Mouse (Mus musculus): ENCODE results near the gene Abcg8. TPM values are rescaled to one million over a fixed set of nuclear protein-coding genes. Genes with fewer than 3 reads are reported as not detected.

The Abcg8 gene
- polyA plus RNA-seq, 1 experiment: not detected

DNA sequence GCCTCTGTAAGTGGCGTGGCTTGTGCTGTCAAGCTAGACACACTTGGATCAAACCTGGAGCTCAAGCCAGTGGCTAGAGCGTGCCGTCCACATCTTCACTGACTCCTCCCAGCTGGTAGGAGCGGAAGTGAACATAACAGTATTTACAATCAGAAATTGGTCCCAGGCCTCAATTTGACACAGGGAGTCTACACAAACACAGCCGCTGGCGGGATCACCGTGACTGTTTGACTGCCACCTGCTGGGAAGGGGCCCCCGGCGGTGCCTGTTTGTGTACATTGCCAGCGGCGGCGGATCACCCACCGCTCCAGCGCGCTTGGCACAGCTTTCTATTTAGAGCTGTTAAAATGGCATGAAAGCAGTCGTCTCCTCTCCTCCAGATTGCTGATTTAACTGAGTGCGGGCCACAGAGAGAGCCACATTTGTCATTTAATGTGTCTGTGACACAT, 33.3 kb downstream of the Abcg8 start:
- H3K4me3 ChIP-seq (ENCODE audit: insufficient read depth, poor library complexity, severe bottlenecking): no peak overlapping the region
- no peaks in the 10 kb centered on the region for H3K79me2 ChIP-seq (ENCODE audit: control insufficient read depth, insufficient read depth)
- no peaks in the 10 kb centered on the region for H3K79me3 ChIP-seq (ENCODE audit: low read depth)
- TF ChIP-seq CEBPB (IDR thresholded peaks at IDR 0.05; ENCODE audit: low read depth) (no peak), USF1 (IDR thresholded peaks at IDR 0.05; ENCODE audit: low read depth) (no peak), FOSL1 (IDR thresholded peaks at IDR 0.05; ENCODE audit: insufficient read depth, low read length, poor library complexity, severe bottlenecking) (no peak), MAX (IDR thresholded peaks at IDR 0.05) (no peak), MYOG (IDR thresholded peaks at IDR 0.05; ENCODE audit: control insufficient read depth, extremely low read depth, insufficient read length) (no peak), CTCF (IDR thresholded peaks at IDR 0.05; ENCODE audit: control insufficient read depth, insufficient read depth, insufficient read length) (no peak), MYOD1 (IDR thresholded peaks at IDR 0.05; ENCODE audit: control insufficient read depth, insufficient read length, low read depth) (no peak)
- H3ac ChIP-seq (ENCODE audit: control insufficient read depth, insufficient read length, low read depth): no peak overlapping the region
- peaks cover 76% of the 10 kb centered on the region for H3K36me3 ChIP-seq (ENCODE audit: control insufficient read depth, insufficient read depth)
- no peaks in the 10 kb centered on the region for H3K27me3 ChIP-seq (ENCODE audit: control insufficient read depth, insufficient read depth, insufficient read length)

DNA sequence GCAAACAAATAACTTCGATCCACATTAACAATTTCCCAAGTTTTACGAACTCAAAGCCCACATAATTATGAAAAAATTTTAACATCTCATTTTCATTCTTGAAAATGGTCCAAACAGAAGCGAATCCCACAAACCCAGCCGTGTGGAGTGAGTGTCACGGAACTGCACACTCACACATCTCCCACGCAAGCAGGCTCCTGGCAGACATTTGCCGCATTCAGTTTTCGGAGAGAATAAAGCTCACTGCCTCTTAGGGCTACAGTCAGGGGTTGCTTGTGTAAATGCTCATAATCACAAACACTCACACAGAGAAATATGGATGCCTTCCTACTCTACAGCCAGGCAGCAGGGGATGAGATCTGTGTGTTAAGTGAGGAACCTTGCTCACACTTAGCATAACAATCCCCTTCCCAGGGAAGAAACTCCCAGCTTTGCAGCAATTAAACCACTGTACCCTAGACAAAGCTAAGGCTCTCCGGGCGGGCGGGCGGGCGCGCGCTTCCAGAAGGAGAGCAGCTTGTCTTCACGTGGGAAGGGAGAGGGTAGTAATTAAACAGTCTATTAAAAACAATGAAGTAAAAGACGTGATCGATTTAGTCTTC, 37.6 kb downstream of the Abcg8 start:
- Histone ChIP-seq H3K36me3 (ENCODE audit: control insufficient read depth, insufficient read depth) (peaks cover 61% of the 10 kb centered on the region), H3K79me2 (ENCODE audit: control insufficient read depth, insufficient read depth) (no peaks in the 10 kb centered on the region), H3ac (ENCODE audit: control insufficient read depth, insufficient read length, low read depth) (no peak overlapping the region), H3K27me3 (ENCODE audit: control insufficient read depth, insufficient read depth, insufficient read length) (no peaks in the 10 kb centered on the region), H3K79me3 (ENCODE audit: low read depth) (no peaks in the 10 kb centered on the region), H3K4me3 (ENCODE audit: insufficient read depth, poor library complexity, severe bottlenecking) (no peak overlapping the region)
- TF ChIP-seq MAX (IDR thresholded peaks at IDR 0.05) (no peak), CTCF (IDR thresholded peaks at IDR 0.05; ENCODE audit: control insufficient read depth, insufficient read depth, insufficient read length) (no peak), USF1 (IDR thresholded peaks at IDR 0.05; ENCODE audit: low read depth) (no peak), CEBPB (IDR thresholded peaks at IDR 0.05; ENCODE audit: low read depth) (no peak), FOSL1 (IDR thresholded peaks at IDR 0.05; ENCODE audit: insufficient read depth, low read length, poor library complexity, severe bottlenecking) (no peak), MYOG (IDR thresholded peaks at IDR 0.05; ENCODE audit: control insufficient read depth, extremely low read depth, insufficient read length) (no peak)

DNA sequence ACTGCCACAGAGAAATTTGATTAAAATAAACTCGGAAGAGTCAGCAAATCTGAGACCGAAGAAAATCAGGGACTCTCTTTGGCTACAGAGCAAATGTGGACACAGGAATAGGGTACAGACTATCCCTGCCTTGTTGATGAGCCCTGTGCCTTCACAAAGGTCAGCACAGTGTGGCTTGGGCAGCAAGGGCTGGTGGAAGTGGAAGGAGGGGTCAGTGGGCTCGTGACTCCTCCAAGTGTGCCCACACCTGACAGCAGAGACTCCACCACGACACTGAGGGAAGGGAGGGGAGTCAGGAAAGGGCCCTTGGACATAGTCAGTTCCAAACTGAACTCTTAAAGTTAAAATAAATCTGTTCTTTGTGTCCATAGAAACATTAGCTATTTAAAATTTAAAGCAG, 38.8 kb downstream of the Abcg8 start:
- no peak for TF ChIP-seq MYOD1 (IDR thresholded peaks at IDR 0.05; ENCODE audit: control insufficient read depth, insufficient read length, low read depth)
- no peak for TF ChIP-seq MAX (IDR thresholded peaks at IDR 0.05)
- no peak for TF ChIP-seq CTCF (IDR thresholded peaks at IDR 0.05; ENCODE audit: control insufficient read depth, insufficient read depth, insufficient read length)
- no peak for TF ChIP-seq MYOG (IDR thresholded peaks at IDR 0.05; ENCODE audit: control insufficient read depth, extremely low read depth, insufficient read length)
- no peak for TF ChIP-seq FOSL1 (IDR thresholded peaks at IDR 0.05; ENCODE audit: insufficient read depth, low read length, poor library complexity, severe bottlenecking)
- TF ChIP-seq USF1 (IDR thresholded peaks at IDR 0.05; ENCODE audit: low read depth): no peak
- no peak for TF ChIP-seq CEBPB (IDR thresholded peaks at IDR 0.05; ENCODE audit: low read depth)
- H3K36me3 ChIP-seq (ENCODE audit: control insufficient read depth, insufficient read depth): peaks cover 67% of the 10 kb centered on the region
- H3K4me3 ChIP-seq (ENCODE audit: insufficient read depth, poor library complexity, severe bottlenecking): no peak overlapping the region

DNA sequence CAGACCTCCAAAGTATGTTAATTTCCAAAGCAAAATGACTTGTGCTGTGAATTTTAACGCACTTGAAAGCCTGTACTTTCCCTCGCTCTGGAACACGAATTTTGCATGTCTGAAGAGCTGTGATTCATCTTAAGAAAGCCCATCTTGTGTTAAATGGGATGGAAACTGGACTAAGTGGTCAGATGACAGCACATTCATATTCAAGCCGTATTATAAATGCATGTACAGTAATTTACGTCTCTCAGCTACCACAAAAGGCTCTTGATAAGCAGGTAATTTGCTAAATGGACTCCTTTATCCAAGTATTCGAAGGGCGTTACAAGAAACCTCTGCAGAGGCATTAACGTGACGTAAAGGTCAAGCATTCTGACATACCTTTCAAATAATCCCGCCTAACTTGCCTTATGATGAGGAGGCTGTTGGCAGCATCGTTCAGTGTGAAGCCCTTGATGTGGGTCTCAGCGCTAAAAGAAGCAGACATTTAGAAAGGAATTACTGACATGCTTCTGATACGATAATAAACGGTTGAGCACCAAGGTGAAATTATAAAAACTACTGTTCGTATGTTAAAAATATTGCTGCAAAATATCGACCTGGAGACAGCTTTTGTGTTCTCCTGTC, 40.3 kb downstream of the Abcg8 start:
- Histone ChIP-seq H3K4me3 (ENCODE audit: insufficient read depth, poor library complexity, severe bottlenecking) (no peak overlapping the region), H3K79me2 (ENCODE audit: control insufficient read depth, insufficient read depth) (no peaks in the 10 kb centered on the region), H3K27me3 (ENCODE audit: control insufficient read depth, insufficient read depth, insufficient read length) (no peaks in the 10 kb centered on the region)

More for the DNA sequence above, 38.8 kb downstream of the Abcg8 start:
- Histone ChIP-seq H3K79me2 (ENCODE audit: control insufficient read depth, insufficient read depth) (no peaks in the 10 kb centered on the region), H3K27me3 (ENCODE audit: control insufficient read depth, insufficient read depth, insufficient read length) (no peaks in the 10 kb centered on the region), H3K79me3 (ENCODE audit: low read depth) (no peaks in the 10 kb centered on the region), H3ac (ENCODE audit: control insufficient read depth, insufficient read length, low read depth) (no peak overlapping the region)

DNA sequence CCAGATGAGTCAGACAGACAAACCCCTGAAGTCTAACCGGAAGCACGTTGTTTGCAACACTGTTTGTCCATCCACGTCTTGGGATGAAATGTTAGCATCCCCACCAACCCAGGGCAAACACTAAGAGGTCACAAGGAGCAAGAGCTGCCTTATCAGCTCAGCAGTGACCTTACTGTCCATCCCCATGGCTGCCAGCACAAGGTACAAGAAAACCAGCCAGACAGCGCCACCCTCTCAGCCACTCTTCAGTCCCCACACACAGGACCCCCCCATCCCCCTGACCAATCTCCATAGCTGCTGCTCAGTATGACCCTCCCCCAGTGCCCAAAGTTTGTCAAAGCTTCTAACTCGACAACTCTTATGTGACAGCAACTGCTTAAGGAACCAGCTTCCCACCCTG, 41.3 kb downstream of the Abcg8 start:
- TF ChIP-seq USF1 (IDR thresholded peaks at IDR 0.05; ENCODE audit: low read depth) (no peak), FOSL1 (IDR thresholded peaks at IDR 0.05; ENCODE audit: insufficient read depth, low read length, poor library complexity, severe bottlenecking) (no peak), CEBPB (IDR thresholded peaks at IDR 0.05; ENCODE audit: low read depth) (no peak)
- no peaks in the 10 kb centered on the region for H3K79me3 ChIP-seq (ENCODE audit: low read depth)
- no peaks in the 10 kb centered on the region for H3K27me3 ChIP-seq (ENCODE audit: control insufficient read depth, insufficient read depth, insufficient read length)
- peaks cover 61% of the 10 kb centered on the region for H3K36me3 ChIP-seq (ENCODE audit: control insufficient read depth, insufficient read depth)
- H3K79me2 ChIP-seq (ENCODE audit: control insufficient read depth, insufficient read depth): no peaks in the 10 kb centered on the region
- H3ac ChIP-seq (ENCODE audit: control insufficient read depth, insufficient read length, low read depth): no peak overlapping the region
- no peak overlapping the region for H3K4me3 ChIP-seq (ENCODE audit: insufficient read depth, poor library complexity, severe bottlenecking)

More for the DNA sequence above, 40.3 kb downstream of the Abcg8 start:
- peaks cover 60% of the 10 kb centered on the region for H3K36me3 ChIP-seq (ENCODE audit: control insufficient read depth, insufficient read depth)
- TF ChIP-seq FOSL1 (IDR thresholded peaks at IDR 0.05; ENCODE audit: insufficient read depth, low read length, poor library complexity, severe bottlenecking): no peak
- no peak for TF ChIP-seq CEBPB (IDR thresholded peaks at IDR 0.05; ENCODE audit: low read depth)
- no peak for TF ChIP-seq USF1 (IDR thresholded peaks at IDR 0.05; ENCODE audit: low read depth)
- TF ChIP-seq MYOD1 (IDR thresholded peaks at IDR 0.05; ENCODE audit: control insufficient read depth, insufficient read length, low read depth): no peak
- no peak for TF ChIP-seq MYOG (IDR thresholded peaks at IDR 0.05; ENCODE audit: control insufficient read depth, extremely low read depth, insufficient read length)
- TF ChIP-seq MAX (IDR thresholded peaks at IDR 0.05): no peak
- no peak for TF ChIP-seq CTCF (IDR thresholded peaks at IDR 0.05; ENCODE audit: control insufficient read depth, insufficient read depth, insufficient read length)
- no peak overlapping the region for H3ac ChIP-seq (ENCODE audit: control insufficient read depth, insufficient read length, low read depth)
- H3K79me3 ChIP-seq (ENCODE audit: low read depth): no peaks in the 10 kb centered on the region
